ENCODE assay signal across 11 mouse cellular contexts in the genomic region with DNA sequence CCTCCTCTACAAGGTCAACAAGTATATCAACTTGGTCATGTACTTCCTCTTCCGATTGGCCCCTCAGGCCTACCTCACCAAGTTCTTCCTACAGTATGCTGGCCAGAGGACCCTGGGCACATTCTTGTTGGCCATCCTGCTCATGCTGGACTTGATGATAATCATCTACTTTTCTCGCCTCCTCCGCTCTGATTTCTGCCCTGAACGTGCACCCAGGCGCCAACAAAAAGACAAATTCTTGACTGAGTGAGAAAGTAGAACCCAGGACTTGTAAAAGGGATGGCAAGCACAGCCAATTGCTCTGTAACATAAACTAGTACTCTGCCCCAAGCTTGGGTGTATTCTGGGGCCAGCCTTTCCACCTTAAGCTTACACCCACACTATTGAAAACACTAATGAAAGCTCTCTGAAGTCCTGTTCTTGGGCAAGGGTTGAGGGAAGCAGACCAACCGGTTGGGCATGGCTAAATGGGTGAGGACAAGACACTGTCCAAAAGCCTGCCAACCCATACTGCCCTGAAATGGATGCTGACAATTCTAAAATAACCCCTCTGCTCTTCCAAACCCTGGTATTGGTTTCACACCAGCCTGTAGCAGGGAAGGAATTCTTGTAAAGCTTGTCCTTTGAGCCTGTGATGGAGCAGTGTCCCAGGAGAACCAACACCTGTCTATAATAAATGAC. TPM values are rescaled to one million over a fixed set of nuclear protein-coding genes. Genes with fewer than 3 reads are reported as not detected.
DNase-seq lines count a peak whose midpoint lies in the region; ATAC-seq and TF ChIP-seq lines count a peak whose summit lies in the region.
"Had no signal": no experiment of that assay in that cellular context is flagged by ENCODE, and none has a peak within 500 bp of the region (broad histone marks: within the 10 kb centered on the region; RNA-seq: fewer than 3 reads in every experiment).

No protein-coding gene starts in this region.

- H3K27ac ChIP-seq in lung, embryonic 15.5 days: no peak overlapping the region
- H3K27ac ChIP-seq in hindbrain, postnatal 0 days: no peak overlapping the region
- H3K27ac ChIP-seq in stomach, embryonic 14.5 days (ENCODE audit: low read length): no peak overlapping the region

- ATAC-seq in erythroblast, adult 5-6 weeks (replicated peaks; ENCODE audit: low FRiP score, poor library complexity, severe bottlenecking): no peak
- no peak for ATAC-seq in lung, embryonic 15.5 days (ENCODE audit: borderline replicate concordance, extremely low read depth, low FRiP score, low TSS enrichment)
- ATAC-seq in hindbrain, postnatal 0 days: no peak
- ATAC-seq in stomach, embryonic 14.5 days (ENCODE audit: insufficient number of reproducible peaks, insufficient read depth, low FRiP score, low read depth): no peak
- ATAC-seq: lung, postnatal 0 days had no signal

- TF ChIP-seq CTCF in hindbrain, postnatal 0 days (IDR thresholded peaks at IDR 0.05; ENCODE audit: low read depth): no peak

- no peaks in the 10 kb centered on the region for H3K27me3 ChIP-seq in erythroblast, embryonic 14.5 days (ENCODE audit: control insufficient read depth)
- no peaks in the 10 kb centered on the region for H3K27me3 ChIP-seq in lung, embryonic 15.5 days
- no peaks in the 10 kb centered on the region for H3K27me3 ChIP-seq in hindbrain, postnatal 0 days (ENCODE audit: insufficient read depth, low read length)
- no peaks in the 10 kb centered on the region for H3K27me3 ChIP-seq in stomach, embryonic 14.5 days (ENCODE audit: control insufficient read depth, insufficient read depth, low read length)

- peak overlapping the region; percentile 88 for H3K4me3 ChIP-seq in erythroblast, embryonic 14.5 days (replicated peaks)
- H3K4me3 ChIP-seq in lung, embryonic 15.5 days: peak overlapping the region; percentile 61; the same call in 1 of the 2 replicates
- H3K4me3 ChIP-seq in hindbrain, postnatal 0 days (ENCODE audit: low read length): no peak overlapping the region
- H3K4me3 ChIP-seq in stomach, embryonic 14.5 days (ENCODE audit: low read depth, low read length): 0 out of 2 replicates have a peak overlapping the region, but pooled peaks have one; percentile 56

- H3K36me3 ChIP-seq in erythroblast, embryonic 14.5 days (ENCODE audit: control insufficient read depth): peaks cover 41% of the 10 kb centered on the region
- H3K36me3 ChIP-seq in lung, embryonic 15.5 days: peaks cover 30% of the 10 kb centered on the region
- peaks cover 22% of the 10 kb centered on the region for H3K36me3 ChIP-seq in hindbrain, postnatal 0 days (ENCODE audit: insufficient read depth, low read length)
- H3K36me3 ChIP-seq in stomach, embryonic 14.5 days (ENCODE audit: control insufficient read depth, insufficient read depth, low read length): peaks cover 23% of the 10 kb centered on the region

- WGBS in lung, embryonic 15.5 days: 55% methylated on average over 6 of the region's 6 CpGs
- WGBS in hindbrain, postnatal 0 days: 77% methylated on average over 6 of the region's 6 CpGs
- 67% methylated on average over 6 of the region's 6 CpGs for WGBS in stomach, embryonic 14.5 days

- DNase-seq in lung, postnatal 14 days: no peak
- no peak for DNase-seq in hindbrain, postnatal 0 days (ENCODE audit: low spot score)
- no peak for DNase-seq in right cerebral cortex, postnatal 10 days (ENCODE audit: low spot score in 2 of 2)
- DNase-seq in retina, postnatal 1 day: no peak
- DNase-seq: kidney, postnatal 10 days; thymus, adult 18-20 months had no signal

- peak overlapping the region; percentile 97; the same call in 1 of the 2 replicates for H3K4me2 ChIP-seq in lung, embryonic 15.5 days
- H3K4me2 ChIP-seq in hindbrain, postnatal 0 days (ENCODE audit: low read depth, low read length): peak overlapping the region; percentile 59
- peak overlapping the region; percentile 94 for H3K4me2 ChIP-seq in stomach, embryonic 14.5 days (replicated peaks; ENCODE audit: low read depth, low read length)

- no peaks in the 10 kb centered on the region for H3K9me3 ChIP-seq in erythroblast, embryonic 14.5 days (ENCODE audit: control insufficient read depth, low read length)
- H3K9me3 ChIP-seq in lung, embryonic 15.5 days: no peaks in the 10 kb centered on the region
- no peaks in the 10 kb centered on the region for H3K9me3 ChIP-seq in hindbrain, postnatal 0 days (ENCODE audit: low read length)
- no peaks in the 10 kb centered on the region for H3K9me3 ChIP-seq in stomach, embryonic 14.5 days (ENCODE audit: control insufficient read depth, low read depth, low read length)

- peaks cover 74% of the 10 kb centered on the region for H3K4me1 ChIP-seq in erythroblast, embryonic 14.5 days (ENCODE audit: control insufficient read depth)
- peaks cover 61% of the 10 kb centered on the region for H3K4me1 ChIP-seq in lung, embryonic 15.5 days
- peaks cover 17% of the 10 kb centered on the region for H3K4me1 ChIP-seq in hindbrain, postnatal 0 days (ENCODE audit: insufficient read depth, low read length)
- H3K4me1 ChIP-seq in stomach, embryonic 14.5 days (ENCODE audit: control insufficient read depth, insufficient read depth, low read length): peaks cover 40% of the 10 kb centered on the region

- peak overlapping the region; percentile 4; the same call in 1 of the 2 replicates for H3K9ac ChIP-seq in lung, embryonic 15.5 days
- H3K9ac ChIP-seq in hindbrain, postnatal 0 days (replicated peaks; ENCODE audit: low read length): no peak overlapping the region
- H3K9ac ChIP-seq in stomach, embryonic 14.5 days (replicated peaks; ENCODE audit: low read depth, low read length): no peak overlapping the region

RNA-seq across cellular contexts. Expression of a gene that starts 3.2 kb away (rescaled TPM):
- 168 and 429 TPM in 2 replicates for polyA plus RNA-seq in erythroblast, embryonic 14.5 days (2012)
- total RNA-seq in erythroblast, adult 5-6 weeks (2015; ENCODE audit: low replicate concordance): 792 and 815 TPM in 2 replicates
- total RNA-seq in erythroblast, adult 5-6 weeks (2017; ENCODE audit: low replicate concordance): 585 and 685 TPM in 2 replicates
- 1,297 and 1,378 TPM in 2 replicates for polyA plus RNA-seq in lung, embryonic 15.5 days (2015; fragmentation: Nextera tagmentation; extraction: Ambion mirVana)
- 418 and 469 TPM in 2 replicates for total RNA-seq in hindbrain, postnatal 0 days (2014; rRNA removed)
- 906 and 915 TPM in 2 replicates for polyA plus RNA-seq in hindbrain, postnatal 0 days (2015; fragmentation: Nextera tagmentation; extraction: Ambion mirVana)
- 1,708 and 1,741 TPM in 2 replicates for polyA plus RNA-seq in stomach, embryonic 14.5 days (2014; fragmentation: Nextera tagmentation; extraction: Ambion mirVana)

RNA-seq across cellular contexts. Expression of a gene that starts 3.7 kb away (rescaled TPM):
- polyA plus RNA-seq in erythroblast, embryonic 14.5 days (2012): 91.9 and 97.7 TPM in 2 replicates
- total RNA-seq in erythroblast, adult 5-6 weeks (2015; ENCODE audit: low replicate concordance): 69.0 and 77.1 TPM in 2 replicates
- 96.9 and 181 TPM in 2 replicates for total RNA-seq in erythroblast, adult 5-6 weeks (2017; ENCODE audit: low replicate concordance)
- polyA plus RNA-seq in lung, embryonic 15.5 days (2015; fragmentation: Nextera tagmentation; extraction: Ambion mirVana): 20.2 and 22.9 TPM in 2 replicates
- total RNA-seq in hindbrain, postnatal 0 days (2014; rRNA removed): 37.5 and 46.1 TPM in 2 replicates
- polyA plus RNA-seq in hindbrain, postnatal 0 days (2015; fragmentation: Nextera tagmentation; extraction: Ambion mirVana): 36.8 and 42.6 TPM in 2 replicates
- polyA plus RNA-seq in stomach, embryonic 14.5 days (2014; fragmentation: Nextera tagmentation; extraction: Ambion mirVana): 27.1 and 28.0 TPM in 2 replicates

RNA-seq across cellular contexts. Expression of a gene that starts 3.7 kb away (rescaled TPM):
- polyA plus RNA-seq in erythroblast, embryonic 14.5 days (2012): 1.7 and 2.0 TPM in 2 replicates
- total RNA-seq in erythroblast, adult 5-6 weeks (2015; ENCODE audit: low replicate concordance): 9.6 and 12.1 TPM in 2 replicates
- total RNA-seq in erythroblast, adult 5-6 weeks (2017; ENCODE audit: low replicate concordance): 5.7 and 16.7 TPM in 2 replicates
- polyA plus RNA-seq in lung, embryonic 15.5 days (2015; fragmentation: Nextera tagmentation; extraction: Ambion mirVana): 19.2 and 20.3 TPM in 2 replicates
- 7.6 and 11.8 TPM in 2 replicates for total RNA-seq in hindbrain, postnatal 0 days (2014; rRNA removed)
- 7.3 and 7.7 TPM in 2 replicates for polyA plus RNA-seq in hindbrain, postnatal 0 days (2015; fragmentation: Nextera tagmentation; extraction: Ambion mirVana)
- 16.0 and 17.4 TPM in 2 replicates for polyA plus RNA-seq in stomach, embryonic 14.5 days (2014; fragmentation: Nextera tagmentation; extraction: Ambion mirVana)

RNA-seq across cellular contexts. Expression of a gene that starts 8.0 kb away (rescaled TPM):
- polyA plus RNA-seq in erythroblast, embryonic 14.5 days (2012): 0.13 and 0.26 TPM in 2 replicates
- total RNA-seq in erythroblast, adult 5-6 weeks (2015; ENCODE audit: low replicate concordance): 7.9 TPM in 1 of 2 replicates, not detected in the other
- total RNA-seq in erythroblast, adult 5-6 weeks (2017; ENCODE audit: low replicate concordance): 1.3 and 9.9 TPM in 2 replicates
- polyA plus RNA-seq in lung, embryonic 15.5 days (2015; fragmentation: Nextera tagmentation; extraction: Ambion mirVana): 141 and 147 TPM in 2 replicates
- 85.6 and 96.4 TPM in 2 replicates for total RNA-seq in hindbrain, postnatal 0 days (2014; rRNA removed)
- 63.5 and 76.2 TPM in 2 replicates for polyA plus RNA-seq in hindbrain, postnatal 0 days (2015; fragmentation: Nextera tagmentation; extraction: Ambion mirVana)
- polyA plus RNA-seq in stomach, embryonic 14.5 days (2014; fragmentation: Nextera tagmentation; extraction: Ambion mirVana): 156 and 171 TPM in 2 replicates

RNA-seq across cellular contexts. Expression of a gene that starts 13.0 kb away (rescaled TPM):
- polyA plus RNA-seq in erythroblast, embryonic 14.5 days (2012): not detected in 2 replicates
- 1.5 TPM in 1 of 2 replicates, not detected in the other for total RNA-seq in erythroblast, adult 5-6 weeks (2015; ENCODE audit: low replicate concordance)
- not detected in 2 replicates for total RNA-seq in erythroblast, adult 5-6 weeks (2017; ENCODE audit: low replicate concordance)
- 4.4 and 4.7 TPM in 2 replicates for polyA plus RNA-seq in lung, embryonic 15.5 days (2015; fragmentation: Nextera tagmentation; extraction: Ambion mirVana)
- 1.9 and 4.9 TPM in 2 replicates for total RNA-seq in hindbrain, postnatal 0 days (2014; rRNA removed)
- polyA plus RNA-seq in hindbrain, postnatal 0 days (2015; fragmentation: Nextera tagmentation; extraction: Ambion mirVana): 5.6 and 5.8 TPM in 2 replicates
- polyA plus RNA-seq in stomach, embryonic 14.5 days (2014; fragmentation: Nextera tagmentation; extraction: Ambion mirVana): 2.7 and 3.3 TPM in 2 replicates
